Mouse (Mus musculus) cortical plate, adult 2 months (tissue): ENCODE results near the gene Scrt2.

ENCODE experiments used
- CTCF ChIP-seq: fragments of 200-500 bp; IDR thresholded peaks from 2 replicates; pipeline ENCODE4 v1.5.1; 2011; ENCODE audit warnings: mild to moderate bottlenecking, control low read depth, low read length; ENCODE audit not compliant: insufficient read depth; ENCODE audit errors: extremely low read depth
- POLR2A ChIP-seq: fragments of 200-500 bp; IDR thresholded peaks from 2 replicates; pipeline ENCODE4 v1.6.1; 2011; ENCODE audit warnings: mild to moderate bottlenecking, low read length, control low read depth; ENCODE audit not compliant: insufficient read depth; ENCODE audit errors: extremely low read depth

- no peak for TF ChIP-seq POLR2A
- no peak for TF ChIP-seq CTCF
These were observed 58.1 kb downstream of the Scrt2 start for GRCm38 (mm10) chr2:152139191-152139987.
